Mouse (Mus musculus): ENCODE data around the gene Wnt5b.
A peak's percentile ranks its signal among the peaks of the same experiment; 100 is the strongest.
"Not testable (repeated sequence)": the region's sequence is repeated elsewhere in the genome, so short reads cannot be mapped to it uniquely, and the experiment has no call there.

Wnt5b gene

DNA sequence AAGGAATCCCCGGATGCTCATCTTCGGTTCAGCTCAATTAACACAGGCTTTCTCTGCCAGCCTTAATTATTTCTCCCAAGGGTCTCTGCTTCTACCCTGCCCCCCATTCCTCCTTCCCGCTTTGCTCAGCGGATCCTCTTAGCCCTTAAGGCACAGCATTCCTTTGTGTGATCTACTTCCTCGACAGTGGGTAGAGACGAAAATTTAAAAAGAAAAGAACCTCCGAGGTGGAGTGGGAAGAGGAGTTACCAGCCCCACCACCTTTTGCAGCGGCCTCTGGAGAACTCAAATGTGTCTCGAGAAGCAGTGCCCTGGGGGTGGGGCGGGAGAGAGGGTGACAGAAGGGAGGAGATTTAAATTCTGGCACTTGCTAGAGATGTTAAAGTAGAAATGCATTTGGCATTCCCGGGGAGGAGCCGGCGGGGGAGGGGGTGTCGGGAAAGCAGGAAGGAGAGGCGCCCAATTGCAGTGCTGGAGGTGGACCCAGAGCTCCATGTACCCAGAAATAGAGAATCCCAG, 92.1 kb downstream of the Wnt5b start:
- peak; percentile 79 to 86 for DNase-seq (ENCODE audit: low spot score in 2 of 2)

DNA sequence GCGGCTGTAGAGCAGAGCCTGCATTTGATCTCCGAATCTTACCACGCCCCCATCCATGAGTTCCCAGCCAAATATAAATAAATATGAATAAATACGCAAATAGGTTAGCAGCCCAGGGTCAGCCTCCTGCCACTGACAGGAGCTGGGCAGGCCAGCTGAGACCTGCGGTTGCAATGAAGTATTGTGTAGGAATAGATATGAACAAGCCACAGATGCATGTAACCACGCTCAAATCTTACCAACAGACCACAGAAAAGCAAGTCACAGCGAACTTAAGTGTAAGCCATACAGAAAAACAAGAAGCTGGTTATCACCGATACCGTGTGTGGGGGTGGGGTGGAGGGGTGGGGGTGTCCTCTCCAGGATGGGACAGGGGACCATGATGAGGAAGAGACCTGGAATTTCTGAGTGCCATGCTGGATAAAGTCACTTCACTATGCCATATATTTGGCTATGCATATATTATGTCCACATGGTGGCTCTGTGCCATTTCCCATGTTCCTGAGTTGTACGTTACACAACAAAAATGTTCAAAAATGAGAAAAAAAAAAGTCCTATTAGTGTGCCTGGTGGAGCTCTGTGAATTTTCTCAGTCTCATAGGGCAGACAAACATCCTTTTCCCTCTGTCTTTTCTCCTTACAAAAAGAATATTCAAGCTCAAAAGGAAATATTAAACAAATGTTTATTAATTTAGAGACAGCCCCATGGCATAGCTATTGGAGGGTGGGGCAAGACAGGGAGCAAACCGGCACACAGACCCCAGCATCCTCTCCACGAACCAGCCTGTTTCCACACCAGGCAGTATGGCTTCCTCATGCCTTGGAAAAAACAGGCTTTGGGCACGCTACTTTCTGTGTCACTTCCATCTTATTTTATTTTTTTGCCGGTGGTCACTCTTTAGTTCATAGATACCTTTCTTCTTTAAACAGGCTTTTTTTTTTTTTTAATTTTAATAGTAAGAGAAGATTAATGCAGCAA, 92.9 kb downstream of the Wnt5b start:
- no peak for DNase-seq (ENCODE audit: low spot score in 2 of 2)

- DNase-seq (ENCODE audit: low spot score in 2 of 2) = no peak
These were observed 95.1 kb downstream of the Wnt5b start for GRCm38 (mm10) chr6:119449060-119449499.

- DNase-seq (ENCODE audit: low spot score in 2 of 2) = no peak
These were observed 95.7 kb downstream of the Wnt5b start for GRCm38 (mm10) chr6:119448321-119449059.

- no peak for DNase-seq (ENCODE audit: low spot score in 2 of 2)
These were observed 98.2 kb downstream of the Wnt5b start for GRCm38 (mm10) chr6:119445671-119446607.

- DNase-seq (ENCODE audit: low spot score in 2 of 2) = peak; percentile 29 to 45
These were observed 100.2 kb downstream of the Wnt5b start for GRCm38 (mm10) chr6:119443742-119444645.

DNA sequence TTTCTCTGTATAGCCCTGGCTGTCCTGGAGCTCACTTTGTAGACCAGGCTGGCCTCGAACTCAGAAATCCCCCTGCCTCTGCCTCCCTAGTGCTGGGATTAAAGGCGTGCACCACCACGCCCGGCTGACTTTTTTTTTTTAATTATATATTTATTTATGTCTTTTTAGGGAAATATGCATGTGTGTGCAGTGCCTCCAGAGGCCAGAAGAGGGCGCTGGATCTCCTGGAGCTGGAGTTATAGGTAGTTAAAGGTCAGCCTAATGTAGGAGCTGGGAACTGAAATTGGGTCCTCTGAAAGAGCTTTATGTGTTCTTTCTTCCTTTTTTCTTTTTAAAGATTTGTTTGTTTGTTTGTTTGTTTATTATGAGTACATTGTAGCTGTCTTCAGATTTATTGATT, 101.4 kb downstream of the Wnt5b start:
- not testable (repeated sequence) for DNase-seq (ENCODE audit: low spot score in 2 of 2)

DNA sequence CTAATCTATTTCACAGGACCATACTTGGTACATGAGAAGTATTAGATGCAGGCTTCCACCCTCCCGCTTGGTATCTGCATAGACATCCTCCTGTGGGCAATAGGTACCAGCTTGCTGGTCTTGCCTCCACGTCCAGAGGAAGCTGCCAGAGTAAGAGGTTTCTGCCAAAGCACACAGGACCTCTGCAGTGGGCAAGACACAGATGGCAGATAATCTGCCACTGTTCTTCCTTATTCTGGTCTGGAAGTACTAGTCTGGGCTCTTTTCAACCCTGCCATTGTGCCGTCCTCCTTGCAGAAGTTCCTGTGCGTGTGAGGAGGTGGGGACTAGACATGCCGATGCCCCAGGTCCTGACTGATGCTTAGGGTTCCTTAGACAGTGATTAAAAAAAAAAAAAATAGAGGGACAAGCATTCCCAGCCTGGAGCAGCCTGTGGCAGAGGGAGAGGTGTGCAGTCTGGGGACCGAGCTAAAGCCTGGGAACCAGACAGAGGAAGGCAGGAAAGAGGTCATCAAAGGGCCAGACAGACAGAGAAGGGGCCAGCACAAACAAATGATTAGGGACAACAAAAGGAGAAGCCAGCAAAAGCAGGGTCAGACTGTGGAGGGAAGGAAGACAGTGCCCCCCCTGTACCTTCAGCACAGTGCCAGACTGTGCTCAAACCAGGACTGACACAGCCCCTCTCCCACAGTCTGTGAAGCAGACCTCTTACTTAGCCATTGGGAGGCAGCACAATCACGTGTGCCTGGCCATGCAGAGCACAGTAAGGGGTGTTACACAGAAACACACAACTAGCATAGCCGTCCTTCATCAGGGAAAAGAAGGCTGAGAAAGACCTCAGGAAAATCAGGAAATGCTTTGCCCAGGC, 106.0 kb downstream of the Wnt5b start:
- DNase-seq (ENCODE audit: low spot score in 2 of 2) = no peak

DNA sequence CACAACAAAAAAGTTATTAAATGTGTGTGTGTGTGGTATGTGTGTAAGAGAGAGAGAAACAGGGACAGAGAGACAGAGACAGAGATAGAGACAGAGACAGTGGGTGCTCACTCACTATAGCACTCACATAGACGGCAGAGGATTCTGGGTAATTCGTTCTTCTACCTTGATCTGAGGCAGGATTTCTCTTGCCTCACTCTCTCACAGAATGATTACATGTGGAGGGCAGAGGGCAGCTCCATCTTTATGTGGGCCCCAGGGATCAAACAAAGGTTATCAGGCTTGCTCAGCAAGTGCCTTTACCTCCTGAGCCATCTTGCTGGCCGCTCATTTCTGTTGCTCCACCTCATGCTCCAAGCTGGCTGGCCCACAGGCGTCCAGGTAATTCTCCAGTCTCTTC, 109.8 kb downstream of the Wnt5b start:
- no peak for DNase-seq (ENCODE audit: low spot score in 2 of 2)

DNA sequence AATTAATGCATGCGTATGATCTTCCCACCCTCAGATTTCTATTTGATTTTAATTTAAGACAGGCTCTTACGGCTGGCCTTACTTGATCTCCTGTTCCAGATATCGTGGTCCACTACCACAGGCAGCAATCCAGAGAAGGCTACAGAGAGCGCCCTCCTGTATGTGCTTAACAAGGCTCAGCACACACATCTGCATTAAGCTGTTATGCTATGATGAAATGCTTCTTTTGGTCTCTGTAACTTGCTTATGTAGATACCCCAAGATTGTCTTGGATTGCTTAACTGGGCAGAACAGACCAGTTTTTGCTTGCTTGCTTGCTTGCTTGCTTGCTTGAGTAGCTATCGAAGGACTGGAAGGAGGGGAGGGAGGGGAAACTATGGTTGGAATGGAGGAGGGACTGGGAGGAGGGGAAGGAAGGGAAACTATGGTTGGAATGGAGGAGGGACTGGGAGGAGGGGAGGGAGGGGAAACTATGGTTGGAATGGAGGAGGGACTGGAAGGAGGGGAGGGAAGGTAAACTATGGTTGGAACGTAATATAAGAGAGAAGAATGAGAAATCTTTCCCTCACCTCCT, 112.3 kb downstream of the Wnt5b start:
- DNase-seq (ENCODE audit: low spot score in 2 of 2) = no peak

- DNase-seq (ENCODE audit: low spot score in 2 of 2) = no peak
These were observed 113.6 kb downstream of the Wnt5b start for GRCm38 (mm10) chr6:119430508-119430907.

- no peak for DNase-seq (ENCODE audit: low spot score in 2 of 2)
These were observed 114.8 kb downstream of the Wnt5b start for GRCm38 (mm10) chr6:119429311-119429710.

- no peak for DNase-seq (ENCODE audit: low spot score in 2 of 2)
These were observed 115.5 kb downstream of the Wnt5b start for GRCm38 (mm10) chr6:119428611-119429010.

DNA sequence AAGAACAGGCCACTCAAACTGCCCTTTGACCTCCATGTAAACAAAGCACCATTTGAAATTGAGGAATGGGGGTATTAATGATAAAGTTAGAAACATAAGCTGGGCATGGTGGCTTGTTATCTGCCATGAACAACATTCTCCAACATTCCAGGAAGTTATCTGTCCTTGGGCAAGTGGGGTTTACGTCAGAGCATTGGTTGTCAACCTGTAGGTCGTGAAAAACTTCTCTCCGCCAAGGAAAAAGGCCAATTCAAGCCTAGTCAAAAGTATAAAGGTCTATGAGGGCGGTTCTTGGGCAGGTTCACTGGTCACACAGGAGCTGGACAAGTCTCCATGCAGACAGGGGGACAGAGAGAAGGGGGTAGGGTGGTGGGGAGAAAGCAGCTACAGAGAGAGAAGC, 123.1 kb downstream of the Wnt5b start:
- no peak for DNase-seq (ENCODE audit: low spot score in 2 of 2)

GRCm38 (mm10) chr6:119420357-119420756, 123.8 kb downstream of the Wnt5b start:
- no peak for DNase-seq (ENCODE audit: low spot score in 2 of 2)

GRCm38 (mm10) chr6:119419412-119419811, 124.7 kb downstream of the Wnt5b start:
- DNase-seq (ENCODE audit: low spot score in 2 of 2) = no peak

DNA sequence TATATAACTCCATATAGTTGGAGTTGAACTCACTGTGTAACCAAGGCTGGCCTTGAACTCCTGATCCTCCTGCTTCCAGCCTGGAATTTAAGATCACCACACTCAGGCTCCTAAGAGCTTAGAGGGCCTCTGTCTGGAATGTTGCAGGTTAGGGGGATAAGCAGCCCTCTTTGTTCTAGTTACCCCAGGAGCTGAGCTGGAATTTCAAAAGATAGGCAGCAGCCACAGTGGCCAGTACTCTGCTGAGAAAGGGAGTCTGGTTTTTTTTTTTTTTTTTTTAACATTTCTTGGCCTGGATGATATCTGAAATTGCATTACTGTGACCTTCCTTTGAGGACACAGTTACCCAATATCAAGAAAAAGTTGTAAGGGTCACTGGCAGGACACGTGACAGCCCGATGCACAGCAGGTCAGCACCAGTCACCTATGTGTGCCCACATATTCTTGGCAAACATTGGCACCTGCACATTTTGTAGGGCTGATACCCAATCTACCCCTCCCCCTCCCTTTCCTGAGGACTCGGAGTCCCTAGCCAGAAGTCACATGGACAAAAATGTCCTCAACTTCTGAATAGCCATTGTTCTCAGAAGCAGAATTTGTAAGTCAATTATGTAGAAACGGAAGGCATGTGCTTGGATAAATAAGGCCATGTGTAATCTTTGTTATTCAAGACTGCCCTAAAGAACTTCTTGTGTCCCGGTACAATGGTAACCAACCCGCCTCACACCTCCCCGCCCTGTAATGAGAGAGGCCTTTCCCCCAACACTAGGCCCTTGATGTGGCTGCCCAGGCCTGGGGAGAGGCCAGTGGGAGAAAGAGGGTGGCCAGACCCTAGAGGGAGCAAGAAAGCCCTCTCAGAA, 125.5 kb downstream of the Wnt5b start:
- peak; percentile 18 to 25 for DNase-seq (ENCODE audit: low spot score in 2 of 2)

DNA sequence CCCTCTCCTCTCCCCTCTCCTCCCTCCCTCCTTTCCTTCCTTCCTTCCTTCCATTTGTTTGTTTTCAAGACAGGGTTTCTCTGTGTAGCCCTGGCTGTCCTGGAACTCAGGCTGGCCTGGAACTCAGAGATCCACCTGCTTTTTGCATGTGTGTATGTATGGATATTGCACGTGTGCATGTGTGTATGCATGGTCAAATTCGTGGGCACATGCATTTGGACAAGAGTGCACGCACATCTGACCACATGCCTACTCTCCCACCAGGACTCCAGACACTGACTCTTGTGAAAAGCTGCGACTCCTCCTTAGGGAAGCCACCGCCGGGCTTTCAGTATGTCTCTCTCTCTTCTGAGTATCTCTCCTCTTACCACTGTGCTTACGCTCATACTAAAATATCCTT, 126.3 kb downstream of the Wnt5b start:
- DNase-seq (ENCODE audit: low spot score in 2 of 2) = no peak

Data from right cerebral cortex, postnatal 36 days (tissue).